In the genomic region with DNA sequence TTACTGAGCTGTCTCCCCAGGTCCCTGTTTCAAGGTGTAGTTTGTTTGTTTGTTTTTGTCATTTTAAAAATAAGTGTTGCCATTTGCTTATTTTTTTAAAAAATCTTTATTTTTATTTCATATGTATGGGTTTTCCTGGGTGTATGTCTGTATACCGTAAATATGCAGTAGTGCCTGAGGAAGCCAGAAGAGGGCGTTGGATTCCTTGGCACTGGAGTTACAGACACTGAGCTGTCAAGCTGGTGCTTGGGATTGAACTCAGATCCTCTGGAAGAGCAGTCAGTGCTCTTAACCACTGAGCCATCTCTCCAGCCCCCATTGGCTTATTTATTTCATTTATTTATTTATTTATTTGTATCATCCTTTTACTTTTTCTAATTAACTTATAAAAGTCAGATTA, we compare ENCODE assay signal across 18 mouse cellular contexts. TPM values are rescaled to one million over a fixed set of nuclear protein-coding genes. Genes with fewer than 3 reads are reported as not detected.
DNase-seq lines count a peak whose midpoint lies in the region; ATAC-seq and TF ChIP-seq lines count a peak whose summit lies in the region.
"Had no signal": no experiment of that assay in that cellular context is flagged by ENCODE, and none has a peak within 500 bp of the region (broad histone marks: within the 10 kb centered on the region; RNA-seq: fewer than 3 reads in every experiment).

No protein-coding gene starts in this region.

- no peak overlapping the region for H3K27ac ChIP-seq in lung, postnatal 0 days (ENCODE audit: low read length)
- H3K27ac ChIP-seq in hindbrain, postnatal 0 days = no peak overlapping the region
- H3K27ac ChIP-seq: embryonic facial prominence, embryonic 10.5 days; hindbrain, embryonic 15.5 days; limb, embryonic 13.5 days; midbrain, embryonic 10.5 days had no signal

- no peaks in the 10 kb centered on the region for H3K27me3 ChIP-seq in lung, postnatal 0 days (replicated peaks; ENCODE audit: insufficient read depth, low read length)
- no peaks in the 10 kb centered on the region for H3K27me3 ChIP-seq in splenic B cell, adult 2 months (ENCODE audit: control insufficient read depth, insufficient read depth, low read length, poor library complexity, severe bottlenecking)
- H3K27me3 ChIP-seq in hindbrain, postnatal 0 days (ENCODE audit: insufficient read depth, low read length) = no peaks in the 10 kb centered on the region
- H3K27me3 ChIP-seq: hindbrain, embryonic 15.5 days; limb, embryonic 13.5 days had no signal

- TF ChIP-seq CTCF in lung, postnatal 0 days (IDR thresholded peaks at IDR 0.05) = peak; percentile 37
- TF ChIP-seq CTCF in hindbrain, postnatal 0 days (IDR thresholded peaks at IDR 0.05; ENCODE audit: low read depth) = no peak

- peaks cover 23% of the 10 kb centered on the region; the same call in 1 of the 2 replicates for H3K4me1 ChIP-seq in lung, postnatal 0 days (ENCODE audit: insufficient read depth, low read depth, low read length)
- no peaks in the 10 kb centered on the region for H3K4me1 ChIP-seq in hindbrain, postnatal 0 days (ENCODE audit: insufficient read depth, low read length)
- H3K4me1 ChIP-seq: hindbrain, embryonic 15.5 days had no signal

- ATAC-seq in CD4-positive, CD25-positive, alpha-beta regulatory T cell, adult 4 months = no peak
- ATAC-seq in lung, postnatal 0 days = no peak
- ATAC-seq in hindbrain, postnatal 0 days = no peak

- H3K36me3 ChIP-seq in lung, postnatal 0 days (ENCODE audit: insufficient read depth, low read length) = no peaks in the 10 kb centered on the region
- no peaks in the 10 kb centered on the region; the same call in 1 of the 2 replicates for H3K36me3 ChIP-seq in splenic B cell, adult 2 months (ENCODE audit: control insufficient read depth, insufficient read depth, low read length, poor library complexity, severe bottlenecking)
- no peaks in the 10 kb centered on the region for H3K36me3 ChIP-seq in hindbrain, postnatal 0 days (ENCODE audit: insufficient read depth, low read length)
- H3K36me3 ChIP-seq: embryonic facial prominence, embryonic 10.5 days; hindbrain, embryonic 15.5 days; limb, embryonic 13.5 days; midbrain, embryonic 10.5 days had no signal

- H3K4me3 ChIP-seq in lung, postnatal 0 days (ENCODE audit: low read depth, low read length) = no peak overlapping the region
- H3K4me3 ChIP-seq in hindbrain, postnatal 0 days (ENCODE audit: low read length) = no peak overlapping the region
- H3K4me3 ChIP-seq: embryonic facial prominence, embryonic 10.5 days; hindbrain, embryonic 15.5 days; limb, embryonic 13.5 days; midbrain, embryonic 10.5 days; myocyte had no signal

- H3K9me3 ChIP-seq in lung, postnatal 0 days (ENCODE audit: low read length) = no peaks in the 10 kb centered on the region
- no peaks in the 10 kb centered on the region for H3K9me3 ChIP-seq in hindbrain, postnatal 0 days (ENCODE audit: low read length)
- H3K9me3 ChIP-seq: embryonic facial prominence, embryonic 10.5 days; hindbrain, embryonic 15.5 days; limb, embryonic 13.5 days; midbrain, embryonic 10.5 days had no signal

- WGBS in lung, postnatal 0 days = 68% methylated on average over 2 of the region's 2 CpGs
- 80% methylated on average over 2 of the region's 2 CpGs for whole genome bisulfite sequencing in hindbrain, postnatal 0 days

- TF ChIP-seq EP300 in lung, postnatal 0 days (IDR thresholded peaks at IDR 0.05) = no peak

- no peak overlapping the region for H3K4me2 ChIP-seq in lung, postnatal 0 days (replicated peaks; ENCODE audit: low read depth, low read length)
- no peak overlapping the region for H3K4me2 ChIP-seq in hindbrain, postnatal 0 days (ENCODE audit: low read depth, low read length)
- H3K4me2 ChIP-seq: hindbrain, embryonic 15.5 days; limb, embryonic 13.5 days had no signal

- DNase-seq in CD4-positive, CD25-positive, alpha-beta regulatory T cell, adult 2 months (ENCODE audit: low read depth, low spot score) = peak; percentile 60
- no peak for DNase-seq in lung, postnatal 0 days (ENCODE audit: low spot score)
- DNase-seq in lung, postnatal 14 days = no peak
- peak; percentile 11 for DNase-seq in WW6 (ENCODE audit: low read depth, low spot score)
- peak; percentile 55 for DNase-seq in splenic B cell, adult 2 months (ENCODE audit: low read depth, low spot score)
- no peak for DNase-seq in hindbrain, postnatal 0 days (ENCODE audit: low spot score)
- no peak for DNase-seq in heart, adult 8-10 months (ENCODE audit: low spot score)
- DNase-seq: adrenal gland, postnatal 25 days; cerebellum, postnatal 14 days; kidney, postnatal 36 days; lung, postnatal 10 days; right cerebral cortex, postnatal 14 days had no signal

- no peak overlapping the region for H3K9ac ChIP-seq in lung, postnatal 0 days (replicated peaks; ENCODE audit: low read depth)
- H3K9ac ChIP-seq in hindbrain, postnatal 0 days (replicated peaks; ENCODE audit: low read length) = no peak overlapping the region
- H3K9ac ChIP-seq: hindbrain, embryonic 15.5 days; limb, embryonic 13.5 days had no signal

RNA-seq across cellular contexts. Expression of a gene that starts 32.6 kb away (rescaled TPM):
- 10 to 100 TPM; 25.3 to 27.1 TPM for polyA plus RNA-seq in CD4-positive, CD25-positive, alpha-beta regulatory T cell, adult 4 months (2017; shearing (Covaris generic))
- 35.8 and 37.6 TPM in 2 replicates for polyA plus RNA-seq in lung, postnatal 0 days (2015; fragmentation: Nextera tagmentation; extraction: Ambion mirVana)
- total RNA-seq in hindbrain, postnatal 0 days (2014; rRNA removed) = 20.6 and 27.7 TPM in 2 replicates
- polyA plus RNA-seq in hindbrain, postnatal 0 days (2015; fragmentation: Nextera tagmentation; extraction: Ambion mirVana) = 49.9 and 51.2 TPM in 2 replicates
- total RNA-seq in heart, adult 8-10 months (2022) = 10 to 100 TPM; 20.6 to 24.0 (median 21.6) TPM

RNA-seq across cellular contexts. Expression of a gene that starts 33.0 kb away (rescaled TPM):
- 100 to 1,000 TPM; 149 to 199 TPM for polyA plus RNA-seq in CD4-positive, CD25-positive, alpha-beta regulatory T cell, adult 4 months (2017; shearing (Covaris generic))
- 21.0 and 25.7 TPM in 2 replicates for polyA plus RNA-seq in lung, postnatal 0 days (2015; fragmentation: Nextera tagmentation; extraction: Ambion mirVana)
- 4.3 and 6.4 TPM in 2 replicates for total RNA-seq in hindbrain, postnatal 0 days (2014; rRNA removed)
- 3.4 TPM in 2 replicates for polyA plus RNA-seq in hindbrain, postnatal 0 days (2015; fragmentation: Nextera tagmentation; extraction: Ambion mirVana)
- 10 to 100 TPM in 3 of 4 experiments, 1 to 10 TPM in 1; 9.9 to 12.5 (median 12.0) TPM for total RNA-seq in heart, adult 8-10 months (2022)

Comparison
In these comparisons a context has a peak if more than half of its experiments do, and no peak if none do; other contexts are left out.
1. DNase-seq: peak in CD4-positive, CD25-positive, alpha-beta regulatory T cell, adult 2 months (single experiment), WW6 (single experiment) and splenic B cell, adult 2 months (single experiment); none in lung, postnatal 0 days (single experiment), lung, postnatal 14 days (single experiment), hindbrain, postnatal 0 days (single experiment) and heart, adult 8-10 months (single experiment).